Mouse (Mus musculus) CH12.LX (cell line): ENCODE data around the gene Fnip1. TPM values are rescaled to one million over a fixed set of nuclear protein-coding genes. Genes with fewer than 3 reads are reported as not detected.
"Not testable (repeated sequence)": the region's sequence is repeated elsewhere in the genome, so short reads cannot be mapped to it uniquely, and the experiment has no call there.

ENCODE experiments used
- DNase-seq: peaks from one replicate; pipeline ENCODE4 v3.0.0-alpha.2; 2013; ENCODE audit errors: extremely low read depth
- H3K27ac ChIP-seq: 2 replicates; pipeline ENCODE4 v1.5.1; 2012; ENCODE audit warnings: low read depth, mild to moderate bottlenecking, control low read depth, moderate library complexity; ENCODE audit not compliant: insufficient read depth
- H3K27me3 ChIP-seq: replicated peaks from 2 replicates; pipeline ENCODE3; 2012; ENCODE audit warnings: inconsistent platforms
- H3K36me3 ChIP-seq, 2 experiments: replicated peaks in 1 of 2; 2 replicates each; pipeline versions ENCODE3 to v1.6.1; 2012; ENCODE audit warnings: inconsistent platforms in 1 of 2, low read length in 1 of 2, mild to moderate bottlenecking in 1 of 2, mixed read lengths in 1 of 2, moderate library complexity in 1 of 2; ENCODE audit not compliant: control insufficient read depth in 1 of 2, insufficient read depth in 1 of 2
- H3K4me1 ChIP-seq, 2 experiments: 2 replicates each; pipeline ENCODE4 v1.6.1; 2012; ENCODE audit warnings: inconsistent platforms in 1 of 2, moderate library complexity in 1 of 2; ENCODE audit not compliant: insufficient read depth in 2 of 2, control insufficient read depth in 1 of 2
- H3K4me2 ChIP-seq: 2 replicates; pipeline ENCODE4 v1.6.1; 2012; ENCODE audit warnings: low read depth, mild to moderate bottlenecking, control low read depth; ENCODE audit not compliant: poor library complexity, insufficient read depth, severe bottlenecking
- H3K4me3 ChIP-seq, 3 experiments: fragments of 150-350 bp in 1 of 3; sonication (generic) in 1 of 3; replicated peaks in 1 of 3; 2 replicates each; pipeline versions ENCODE3 to v1.5.1; 2011 to 2012; ENCODE audit warnings: low read depth in 2 of 3, low read length in 2 of 3, mild to moderate bottlenecking in 2 of 3, moderate library complexity in 2 of 3, control low read depth in 1 of 3, improper control_type of control experiment in 1 of 3, inconsistent platforms in 1 of 3, mixed read lengths in 1 of 3; ENCODE audit not compliant: poor library complexity in 1 of 3
- H3K79me2 ChIP-seq: replicated peaks from 2 replicates; pipeline ENCODE4 v1.6.1; 2012; ENCODE audit warnings: mild to moderate bottlenecking, moderate library complexity; ENCODE audit not compliant: control insufficient read depth, poor library complexity, insufficient read depth, severe bottlenecking; ENCODE audit errors: extremely low read depth
- H3K9ac ChIP-seq: 2 replicates; pipeline ENCODE4 v1.6.1; 2012; ENCODE audit warnings: low read depth, mild to moderate bottlenecking, control low read depth, moderate library complexity; ENCODE audit not compliant: insufficient read depth
- H3K9me3 ChIP-seq: replicated peaks from 2 replicates; pipeline ENCODE3; 2012; ENCODE audit warnings: low read length, inconsistent platforms, mixed read lengths
- BHLHE40 ChIP-seq: IDR thresholded peaks from 2 replicates; pipeline ENCODE4 v1.6.1; 2011; ENCODE audit warnings: mild to moderate bottlenecking, low read depth, low read length, improper control_type of control experiment
- ELF1 ChIP-seq: IDR thresholded peaks from 2 replicates; pipeline ENCODE4 v1.6.1; 2014; ENCODE audit warnings: low read depth, mild to moderate bottlenecking, inconsistent platforms, low read length, improper control_type of control experiment
- ETS1 ChIP-seq: conservative IDR thresholded peaks from 2 replicates; pipeline ENCODE4 v1.6.1; 2012; ENCODE audit warnings: low read depth, mild to moderate bottlenecking, inconsistent platforms, low read length, improper control_type of control experiment, moderate library complexity
- HCFC1 ChIP-seq: IDR thresholded peaks from 2 replicates; pipeline ENCODE4 v1.6.1; 2012; ENCODE audit warnings: low read depth, mild to moderate bottlenecking, inconsistent platforms, low read length, improper control_type of control experiment
- JUN ChIP-seq: IDR thresholded peaks from 2 replicates; pipeline ENCODE4 v1.6.1; 2011; ENCODE audit warnings: low read depth, mild to moderate bottlenecking, low read length, improper control_type of control experiment, moderate library complexity; ENCODE audit not compliant: insufficient read depth
- MAFK ChIP-seq: IDR thresholded peaks from 2 replicates; pipeline ENCODE4 v1.6.1; 2011; ENCODE audit warnings: low read length, improper control_type of control experiment; ENCODE audit not compliant: insufficient replicate concordance
- MAZ ChIP-seq: IDR thresholded peaks from 2 replicates; pipeline ENCODE4 v1.6.1; 2012; ENCODE audit warnings: low read depth, mild to moderate bottlenecking, inconsistent platforms, low read length, improper control_type of control experiment, moderate library complexity
- MXI1 ChIP-seq: IDR thresholded peaks from 2 replicates; pipeline ENCODE4 v1.6.1; 2011; ENCODE audit warnings: mild to moderate bottlenecking, low read depth, low read length, improper control_type of control experiment
- MYC ChIP-seq: IDR thresholded peaks from 2 replicates; pipeline ENCODE4 v1.6.1; 2011; ENCODE audit warnings: low read depth, mild to moderate bottlenecking, improper control_type of control experiment, low read length
- PAX5 ChIP-seq: IDR thresholded peaks from 2 replicates; pipeline ENCODE4 v1.6.1; 2012; ENCODE audit warnings: low read length, inconsistent platforms, mixed read lengths
- RCOR1 ChIP-seq: conservative IDR thresholded peaks from 2 replicates; pipeline ENCODE4 v1.6.1; 2012; ENCODE audit warnings: low read depth, mild to moderate bottlenecking, inconsistent platforms, low read length, improper control_type of control experiment
- SMC3 ChIP-seq: IDR thresholded peaks from 2 replicates; pipeline ENCODE4 v1.6.1; 2011; ENCODE audit warnings: low read depth, low read length, improper control_type of control experiment
- TBP ChIP-seq: conservative IDR thresholded peaks from 2 replicates; pipeline ENCODE4 v1.6.1; 2011; ENCODE audit warnings: low read depth, low read length, improper control_type of control experiment
- USF2 ChIP-seq: conservative IDR thresholded peaks from 2 replicates; pipeline ENCODE4 v1.6.1; 2011; ENCODE audit warnings: low read depth, low read length, improper control_type of control experiment
- ZNF384 ChIP-seq: IDR thresholded peaks from 2 replicates; pipeline ENCODE4 v1.6.1; 2012; ENCODE audit warnings: low read depth, low read length, improper control_type of control experiment, inconsistent platforms
- dilution Hi-C: fragments of 300-500 bp; cut with MboI; formaldehyde crosslinking; loops from 2 replicates; pipeline ENCODE4 v1.14.3; 2020; ENCODE audit warnings: low sequenced_read_pairs; ENCODE audit not compliant: extremely low pct_unique_long_range_greater_than_20kb, extremely low pct_ligation_motif_present
- in situ Hi-C: fragments of 300-500 bp; cut with MboI; formaldehyde crosslinking; loops from 3 replicates; pipeline ENCODE4 v1.14.3; 2019; ENCODE audit warnings: low sequenced_read_pairs, low pct_ligation_motif_present, low pct_unique_long_range_greater_than_20kb, mixed read lengths
- polyA plus RNA-seq: library from polyadenylated mRNA; unstranded; fragments of >175 nt; gene quantifications from 2 replicates; pipeline ENCODE4 v1.2.1, GENCODE M21; 2012; ENCODE audit warnings: low read depth; ENCODE audit not compliant: insufficient read length
- total RNA-seq, 2 experiments: library from RNA; depleted of rRNA; stranded (reverse); fragments of 300-350 nt in 1 of 2; fragments of >200 nt in 1 of 2; gene quantifications; 2 replicates each; pipeline ENCODE4 v1.2.3; 2012 to 2014

Fnip1 gene
- total and polyA plus RNA-seq, 3 experiments, result 15.4 to 24.5 (median 21.8) TPM

GRCm38 (mm10) chr11:54396686-54397085 lies 41.3 kb upstream of the Fnip1 start:
- H3K4me2 ChIP-seq, result no peak overlapping the region
- no peak overlapping the region for H3K27ac ChIP-seq
- no peaks in the 10 kb centered on the region for H3K27me3 ChIP-seq
- dilution Hi-C loops, result no loop called here
- in situ Hi-C loops, result no loop called here
- no peaks in the 10 kb centered on the region for H3K9me3 ChIP-seq
- H3K79me2 ChIP-seq, result no peaks in the 10 kb centered on the region
- no peak for DNase-seq
- no peak for TF ChIP-seq MYC
- no peak for TF ChIP-seq JUN
- no peak for TF ChIP-seq PAX5
- no peak for TF ChIP-seq RCOR1
- no peak for TF ChIP-seq BHLHE40
- no peak for TF ChIP-seq TBP
- TF ChIP-seq USF2, result no peak
- TF ChIP-seq, all 38 proteins: peak for 0
- Histone ChIP-seq H3K4me1 (peaks cover 6 to 20% of the 10 kb centered on the region in 2 experiments; a peak in 3 of 4 replicates), H3K36me3 (no peaks in the 10 kb centered on the region), H3K4me3 (no peak overlapping the region), H3K9ac (no peak overlapping the region)

GRCm38 (mm10) chr11:54398058-54398457 lies 39.9 kb upstream of the Fnip1 start:
- H3K27me3 ChIP-seq, result no peaks in the 10 kb centered on the region
- no peak for DNase-seq
- dilution Hi-C loops (no loop called here), in situ Hi-C loops (no loop called here)
- H3K9me3 ChIP-seq, result no peaks in the 10 kb centered on the region
- no peaks in the 10 kb centered on the region for H3K36me3 ChIP-seq
- TF ChIP-seq SMC3 (no peak), MAFK (no peak), ZNF384 (no peak), MXI1 (no peak), ETS1 (no peak), JUN (no peak), MAZ (no peak), HCFC1 (no peak), ELF1 (no peak)
- H3K79me2 ChIP-seq, result no peaks in the 10 kb centered on the region
- H3K4me3 ChIP-seq, result no peak overlapping the region
- no peak overlapping the region for H3K27ac ChIP-seq
- H3K4me2 ChIP-seq, result no peak overlapping the region
- no peak overlapping the region for H3K9ac ChIP-seq
- H3K4me1 ChIP-seq, result peaks cover 6 to 20% of the 10 kb centered on the region in 2 experiments; a peak in 3 of 4 replicates

GRCm38 (mm10) chr11:54400803-54401202 lies 37.2 kb upstream of the Fnip1 start:
- H3K4me3 ChIP-seq, H3K4me2 ChIP-seq, in situ Hi-C loops: not testable (repeated sequence)

More at GRCm38 (mm10) chr11:54400803-54401202, 37.2 kb upstream of the Fnip1 start:
- H3K27me3 ChIP-seq, H3K9me3 ChIP-seq, H3K36me3 ChIP-seq, H3K4me1 ChIP-seq, DNase-seq, H3K9ac ChIP-seq, dilution Hi-C loops, H3K27ac ChIP-seq, H3K79me2 ChIP-seq: not testable (repeated sequence)
